Mouse (Mus musculus) liver, embryonic 16.5 days (tissue): ENCODE results near the gene Yif1a. TPM values are rescaled to one million over a fixed set of nuclear protein-coding genes. Genes with fewer than 3 reads are reported as not detected.

Source experiments
- ATAC-seq: fragments of 200-750 bp; cut with Nextera tagmentation; 2 replicates; pipeline ENCODE4 v1.8.0; 2017; ENCODE audit warnings: low read depth, mild to moderate bottlenecking, moderate number of reproducible peaks, moderate library complexity
- H3K27ac ChIP-seq: fragments of 300-500 bp; sonication (generic); 2 replicates; pipeline ENCODE4 v1.5.1; 2014; ENCODE audit warnings: mild to moderate bottlenecking, low read length
- H3K27me3 ChIP-seq: fragments of 300-500 bp; sonication (generic); 2 replicates; pipeline ENCODE4 v1.6.1; 2014; ENCODE audit warnings: low read depth, low read length, mixed read lengths; ENCODE audit not compliant: control insufficient read depth, insufficient read depth
- H3K36me3 ChIP-seq: fragments of 300-500 bp; sonication (generic); 2 replicates; pipeline ENCODE4 v1.6.1; 2014; ENCODE audit warnings: mild to moderate bottlenecking; ENCODE audit not compliant: control insufficient read depth, insufficient read depth
- H3K4me1 ChIP-seq: fragments of 300-500 bp; sonication (generic); 2 replicates; pipeline ENCODE4 v1.6.1; 2014; ENCODE audit warnings: low read depth, low read length, mixed read lengths; ENCODE audit not compliant: control insufficient read depth
- H3K4me2 ChIP-seq: fragments of 300-500 bp; sonication (generic); 2 replicates; pipeline ENCODE4 v1.6.1; 2014; ENCODE audit warnings: low read depth, low read length, mixed read lengths
- H3K4me3 ChIP-seq: fragments of 300-500 bp; sonication (generic); 2 replicates; pipeline ENCODE4 v1.5.1; 2014; ENCODE audit warnings: low read depth, mild to moderate bottlenecking, low read length
- H3K9ac ChIP-seq: fragments of 300-500 bp; sonication (generic); 2 replicates; pipeline ENCODE4 v1.6.1; 2014; ENCODE audit warnings: low read depth, low read length
- H3K9me3 ChIP-seq: fragments of 300-500 bp; sonication (generic); replicated peaks from 2 replicates; pipeline ENCODE4 v1.6.1; 2016; ENCODE audit warnings: low read length; ENCODE audit not compliant: control insufficient read depth
- WGBS: fragments of 180-500 bp; shearing (Covaris S2); extraction: QIAGEN DNeasy Blood & Tissue Kit; methylation state at CpG from one replicate; pipeline ENCODE4 v1.1.7; 2014; ENCODE audit not compliant: insufficient replicate concordance; 5-methylcytosine and 5-hydroxymethylcytosine counted together
- polyA plus RNA-seq: library from polyadenylated mRNA; unstranded; fragments of >200 nt; fragmentation: Nextera tagmentation; extraction: Ambion mirVana; gene quantifications from 2 replicates; pipeline ENCODE4 v1.2.1, GENCODE M21; 2015

Yif1a gene
- polyA plus RNA-seq, result 51.2 and 53.1 TPM in 2 replicates

DNA sequence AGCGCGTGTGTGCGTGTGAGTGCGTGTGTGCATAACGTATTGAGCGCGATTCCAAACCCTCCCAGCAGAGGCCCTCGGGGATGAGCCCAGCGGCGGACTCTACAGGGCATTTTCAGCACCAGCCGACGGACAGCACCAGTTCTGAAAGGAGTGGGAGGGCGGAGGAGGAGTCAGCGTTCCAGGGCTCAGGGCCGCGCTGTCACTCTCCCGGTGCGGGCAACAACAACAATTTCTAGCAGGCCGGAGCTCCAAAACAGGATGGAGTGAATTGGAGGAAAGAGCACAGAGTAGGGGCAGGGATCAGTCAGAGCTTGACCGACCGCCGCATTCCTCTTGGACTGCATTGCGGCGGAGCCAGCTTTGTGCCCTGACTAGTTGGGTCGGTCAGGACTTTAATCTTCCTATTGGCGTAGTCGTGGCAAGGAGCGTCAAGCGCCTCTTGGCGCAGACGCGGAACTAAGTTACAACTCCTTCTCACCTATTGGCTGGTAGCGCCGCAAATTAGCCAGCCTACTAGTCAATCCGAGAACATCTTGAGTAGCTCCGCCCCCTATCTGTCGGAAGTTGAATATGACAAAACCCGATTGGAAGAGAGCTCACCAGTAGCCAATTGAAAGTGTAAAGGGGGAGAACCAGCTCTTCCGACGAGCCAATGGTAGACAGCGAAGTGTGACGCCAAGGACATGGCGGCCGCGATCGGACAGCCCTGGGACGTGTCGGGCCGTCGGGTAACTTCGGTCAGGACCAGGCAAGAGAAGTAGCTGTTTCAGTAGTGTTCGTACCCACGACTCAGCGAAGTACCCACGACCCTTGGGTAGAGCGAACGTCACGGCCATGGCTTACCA is at the start of gene Yif1a:
Gene Yif1a, plus strand, starts transcription at position 655 of the 845 bp plus-strand sequence.
- Histone ChIP-seq H3K27me3 (peaks cover 39% of the 10 kb centered on the region), H3K4me1 (peaks cover 21% of the 10 kb centered on the region), H3K9me3 (no peaks in the 10 kb centered on the region), H3K4me2 (peak within 1 kb of the TSS; percentile 91), H3K4me3 (peak within 1 kb of the TSS; percentile 83), H3K36me3 (no peaks in the 10 kb centered on the region; the same call in 1 of the 2 replicates), H3K27ac (peak within 1 kb of the TSS; percentile 92), H3K9ac (peak within 1 kb of the TSS; percentile 79)
- peak; percentile 88 for ATAC-seq
- WGBS, result under 1% methylated on average over 58 of the region's 58 CpGs

DNA sequence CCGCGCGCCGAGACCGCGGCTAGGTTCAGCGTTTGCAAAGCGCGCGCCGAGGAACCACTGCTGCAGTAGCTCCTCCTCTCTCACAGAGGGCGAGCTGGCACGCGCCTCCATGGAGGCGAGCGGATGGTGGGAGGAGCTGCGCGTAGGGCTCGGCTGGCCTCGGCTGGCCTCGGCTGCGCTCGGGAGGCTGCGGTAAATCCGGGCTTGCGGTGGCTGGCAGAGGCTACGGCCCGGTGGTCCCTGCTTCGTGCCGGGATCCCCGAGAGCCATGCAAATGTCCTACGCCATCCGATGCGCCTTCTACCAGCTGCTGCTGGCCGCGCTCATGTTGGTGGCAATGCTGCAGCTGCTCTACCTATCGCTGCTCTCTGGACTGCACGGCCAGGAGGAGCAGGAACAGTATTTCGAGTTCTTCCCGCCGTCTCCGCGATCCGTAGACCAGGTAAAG is 49.6 kb upstream of the Yif1a start, which contains the start of the genes B4gat1 and AC124502.3:
Gene B4gat1, plus strand, starts transcription at position 118 of the 448 bp plus-strand sequence.
Gene AC124502.3, plus strand, starts transcription at position 183 of the 448 bp plus-strand sequence.
- Histone ChIP-seq H3K9ac (peak within 1 kb of the TSS; percentile 75), H3K4me3 (peak within 1 kb of the TSS; percentile 72), H3K4me2 (peak within 1 kb of the TSS; percentile 94), H3K4me1 (peaks cover 35% of the 10 kb centered on the region), H3K27ac (peak within 1 kb of the TSS; percentile 20; the same call in 1 of the 2 replicates), H3K9me3 (no peaks in the 10 kb centered on the region), H3K36me3 (no peaks in the 10 kb centered on the region), H3K27me3 (no peaks in the 10 kb centered on the region; the same call in 1 of the 2 replicates)
- ATAC-seq, result peak; percentile 82
- under 1% methylated on average over 41 of the region's 44 CpGs for WGBS

DNA sequence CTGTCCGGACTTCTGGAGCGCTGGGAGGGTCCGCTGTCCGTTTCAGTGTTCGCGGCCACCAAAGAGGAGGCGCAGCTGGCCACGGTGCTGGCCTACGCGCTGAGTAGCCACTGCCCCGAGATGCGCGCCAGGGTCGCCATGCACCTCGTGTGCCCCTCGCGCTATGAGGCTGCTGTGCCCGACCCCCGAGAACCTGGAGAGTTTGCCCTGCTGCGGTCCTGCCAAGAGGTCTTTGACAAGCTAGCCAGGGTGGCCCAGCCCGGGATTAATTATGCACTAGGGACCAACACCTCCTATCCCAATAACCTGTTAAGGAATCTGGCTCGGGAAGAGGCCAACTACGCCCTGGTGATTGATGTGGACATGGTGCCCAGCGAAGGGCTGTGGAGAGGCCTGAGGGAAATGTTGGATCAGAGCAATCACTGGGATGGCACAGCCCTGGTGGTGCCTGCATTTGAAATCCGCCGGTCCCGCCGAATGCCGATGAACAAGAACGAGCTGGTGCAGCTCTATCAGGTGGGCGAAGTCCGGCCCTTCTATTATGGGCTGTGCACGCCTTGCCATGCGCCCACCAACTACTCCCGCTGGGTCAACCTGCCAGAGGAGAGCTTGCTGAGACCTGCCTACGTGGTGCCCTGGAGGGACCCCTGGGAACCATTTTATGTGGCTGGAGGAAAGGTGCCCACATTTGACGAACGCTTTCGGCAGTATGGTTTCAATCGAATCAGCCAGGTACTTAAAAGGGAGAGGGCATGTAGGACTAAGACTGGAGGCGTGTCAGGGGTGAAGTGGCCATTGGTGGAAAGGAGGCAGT is 48.8 kb upstream of the Yif1a start:
- 0 out of 2 replicates have a peak overlapping the region, but pooled peaks have one; percentile 20 for H3K27ac ChIP-seq
- H3K4me3 ChIP-seq, result peak overlapping the region; percentile 72
- no peak for ATAC-seq
- H3K9ac ChIP-seq, result peak overlapping the region; percentile 75
- peaks cover 35% of the 10 kb centered on the region for H3K4me1 ChIP-seq
- H3K27me3 ChIP-seq, result no peaks in the 10 kb centered on the region; the same call in 1 of the 2 replicates
- no peaks in the 10 kb centered on the region for H3K36me3 ChIP-seq
- WGBS, result 24% methylated on average over 41 of the region's 41 CpGs
- H3K4me2 ChIP-seq, result peak overlapping the region; percentile 94
- H3K9me3 ChIP-seq, result no peaks in the 10 kb centered on the region

DNA sequence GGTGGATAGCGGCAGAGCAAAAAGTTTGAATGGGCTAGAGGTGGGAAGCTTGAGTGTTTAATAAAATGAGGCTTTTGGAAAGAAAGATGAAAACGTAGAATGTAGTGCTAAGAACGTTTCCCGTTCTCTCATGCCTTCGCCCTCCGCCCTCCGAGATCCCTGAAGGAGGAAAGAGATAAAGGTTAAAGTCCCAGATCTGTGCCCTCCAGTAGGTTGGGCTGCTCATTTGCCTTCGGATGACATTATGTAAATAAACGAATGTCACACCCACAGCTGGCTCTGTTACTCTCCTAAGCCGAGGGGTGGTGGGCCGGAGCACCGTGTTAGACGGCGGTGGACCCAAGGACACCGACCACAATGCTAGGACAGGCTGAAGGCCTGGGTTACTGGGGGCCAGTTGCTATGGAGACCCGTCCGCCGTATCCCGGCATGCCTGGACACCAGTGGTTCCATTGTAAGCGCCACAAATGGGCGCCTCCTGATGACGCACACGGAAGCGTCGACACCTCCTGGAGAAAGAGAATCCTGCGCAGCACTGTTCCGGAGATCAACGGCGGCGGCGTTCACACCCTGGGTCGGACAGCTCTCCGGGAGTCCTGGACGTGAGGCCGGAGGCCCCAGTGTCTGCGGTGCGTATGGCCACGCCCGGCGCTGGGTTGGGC is 47.3 kb upstream of the Yif1a start, which contains the start of gene Brms1:
Gene Brms1, plus strand, starts transcription at position 493 of the 662 bp plus-strand sequence.
- peak; percentile 76 for ATAC-seq
- 2% methylated on average over 40 of the region's 40 CpGs for WGBS
- H3K4me1 ChIP-seq, result peaks cover 35% of the 10 kb centered on the region
- H3K4me3 ChIP-seq, result peak within 1 kb of the TSS; percentile 76
- no peaks in the 10 kb centered on the region; the same call in 1 of the 2 replicates for H3K27me3 ChIP-seq
- H3K9me3 ChIP-seq, result no peaks in the 10 kb centered on the region
- peak within 1 kb of the TSS; percentile 80 for H3K9ac ChIP-seq
- peak within 1 kb of the TSS; percentile 80 for H3K4me2 ChIP-seq
- H3K27ac ChIP-seq, result peak within 1 kb of the TSS; percentile 78
- H3K36me3 ChIP-seq, result no peaks in the 10 kb centered on the region

DNA sequence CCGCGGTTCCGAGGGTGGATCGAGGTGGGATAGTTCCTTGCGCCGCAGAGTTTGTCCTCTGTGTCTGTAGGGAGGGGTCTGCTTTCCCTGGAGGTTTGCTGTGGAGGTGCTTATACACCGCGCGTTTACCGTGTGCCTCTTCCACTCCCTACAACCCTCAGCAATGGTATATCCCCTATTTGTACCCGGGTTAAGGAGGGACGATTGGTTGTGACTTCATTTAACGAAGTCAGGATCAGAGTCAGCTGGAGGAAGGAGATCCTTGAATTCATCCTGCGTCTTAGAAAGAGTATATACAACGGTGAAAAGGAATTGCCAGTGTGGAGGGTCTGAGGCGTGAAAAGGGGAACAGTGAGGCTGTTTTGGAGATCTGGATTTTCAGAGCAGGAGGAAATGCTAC is 46.8 kb upstream of the Yif1a start:
- 2% methylated on average over 16 of the region's 16 CpGs for WGBS
- Histone ChIP-seq H3K9ac (peak overlapping the region; percentile 80), H3K27me3 (no peaks in the 10 kb centered on the region; the same call in 1 of the 2 replicates), H3K36me3 (peaks cover 2% of the 10 kb centered on the region; the same call in 1 of the 2 replicates), H3K4me3 (peak overlapping the region; percentile 76), H3K4me2 (peak overlapping the region; percentile 80), H3K9me3 (no peaks in the 10 kb centered on the region), H3K27ac (peak overlapping the region; percentile 78), H3K4me1 (peaks cover 35% of the 10 kb centered on the region)
- ATAC-seq, result peak; percentile 9

DNA sequence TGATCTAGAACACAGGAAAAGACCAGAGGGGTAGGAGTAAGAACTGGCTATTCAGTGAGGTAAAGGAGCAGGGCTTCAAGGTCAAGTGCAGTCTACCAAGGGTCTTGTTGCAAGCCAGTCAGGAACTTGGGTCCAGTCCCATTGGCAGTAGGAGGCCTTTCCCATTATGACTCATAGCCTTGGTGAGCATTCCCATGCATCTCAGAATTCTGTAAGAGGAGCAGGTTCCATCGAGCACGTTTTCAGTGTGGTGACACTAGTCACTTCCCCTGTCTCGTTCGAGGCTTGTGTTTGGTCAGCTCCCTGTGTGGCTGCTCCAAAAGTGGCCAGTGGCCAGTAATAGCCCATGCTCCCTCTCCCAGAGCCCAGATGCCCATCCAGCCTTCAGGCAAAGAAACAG is 42.8 kb upstream of the Yif1a start:
- Histone ChIP-seq H3K4me2 (no peak overlapping the region), H3K27me3 (peaks cover 1% of the 10 kb centered on the region), H3K4me1 (peaks cover 15% of the 10 kb centered on the region), H3K9ac (no peak overlapping the region), H3K36me3 (peaks cover 7% of the 10 kb centered on the region), H3K4me3 (no peak overlapping the region), H3K27ac (no peak overlapping the region), H3K9me3 (no peaks in the 10 kb centered on the region)
- WGBS, result 57% methylated on average over 4 of the region's 4 CpGs
- ATAC-seq, result no peak

DNA sequence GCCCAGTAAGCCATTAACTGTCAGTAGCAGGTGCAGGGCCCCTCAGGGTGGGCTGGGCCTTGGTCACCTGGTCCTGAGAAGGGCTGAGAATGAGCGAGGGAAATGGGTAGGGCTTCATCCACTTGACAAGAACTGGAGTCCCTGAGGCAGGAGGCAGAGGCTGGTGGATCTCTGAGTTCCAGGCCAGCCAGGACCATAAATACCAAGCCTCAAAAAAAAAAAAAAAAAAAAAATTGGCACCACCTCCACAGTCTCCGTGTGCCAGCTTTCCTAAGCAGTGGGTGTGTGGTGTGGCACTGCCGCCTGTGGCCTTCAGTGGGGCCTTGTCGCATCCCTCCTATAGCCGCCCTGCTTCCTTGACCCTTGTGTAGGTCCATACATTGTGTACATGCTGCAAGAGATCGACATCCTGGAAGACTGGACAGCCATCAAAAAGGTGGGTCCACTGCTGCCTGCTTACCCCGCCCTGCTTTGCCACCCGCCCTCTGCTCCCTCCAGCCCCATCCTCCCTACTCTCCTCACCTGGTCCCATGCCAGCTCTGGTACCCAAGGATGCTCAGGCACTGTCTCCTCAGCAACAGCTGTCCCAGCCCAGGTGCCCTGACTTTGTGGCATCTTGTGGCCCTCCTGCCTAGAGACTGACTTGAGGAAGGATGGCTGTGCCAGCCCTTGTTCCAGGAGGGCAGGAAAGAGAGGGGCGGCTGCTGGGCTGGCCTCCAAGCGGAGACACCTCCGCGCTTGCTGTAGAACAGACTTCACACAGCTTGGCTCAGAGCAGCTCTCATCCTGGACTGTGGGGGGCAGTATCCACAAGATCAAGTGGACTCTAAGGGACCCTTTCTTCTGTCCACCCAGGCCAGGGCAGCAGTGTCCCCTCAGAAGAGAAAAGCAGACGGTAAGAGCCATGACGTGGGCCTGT is 39.9 kb upstream of the Yif1a start:
- peaks cover 7% of the 10 kb centered on the region for H3K36me3 ChIP-seq
- H3K27me3 ChIP-seq, result peaks cover 30% of the 10 kb centered on the region
- H3K4me1 ChIP-seq, result no peaks in the 10 kb centered on the region
- H3K4me3 ChIP-seq, result no peak overlapping the region
- ATAC-seq, result no peak
- no peaks in the 10 kb centered on the region for H3K9me3 ChIP-seq
- no peak overlapping the region for H3K27ac ChIP-seq
- WGBS, result 80% methylated on average over 14 of the region's 14 CpGs
- no peak overlapping the region for H3K4me2 ChIP-seq
- no peak overlapping the region for H3K9ac ChIP-seq
